Mouse (Mus musculus): ENCODE measurements around the gene Zfp964.
"Not testable (repeated sequence)": the region's sequence is repeated elsewhere in the genome, so short reads cannot be mapped to it uniquely, and the experiment has no call there.

Zfp964 gene

GRCm38 (mm10) chr8:69654358-69654981 lies at the start of gene Zfp964:
TSS of gene Zfp964 (plus strand) at chr8:69654479.
- peak; percentile 94 for DNase-seq (ENCODE audit: low spot score)

- DNase-seq (ENCODE audit: low spot score) = no peak
These were observed 39.6 kb upstream of the Zfp964 start for GRCm38 (mm10) chr8:69614687-69615086.

GRCm38 (mm10) chr8:69618078-69618477 lies 36.2 kb upstream of the Zfp964 start:
- DNase-seq (ENCODE audit: low spot score) = no peak

- DNase-seq (ENCODE audit: low spot score) = peak; percentile 99
These were observed 29.0 kb upstream of the Zfp964 start, which contains the start of gene Zfp868 for GRCm38 (mm10) chr8:69625095-69625789. TSS of gene Zfp868 (minus strand) at chr8:69625548.

GRCm38 (mm10) chr8:69653808-69654357 lies 396 bp upstream of the Zfp964 start:
- DNase-seq (ENCODE audit: low spot score) = no peak

- DNase-seq (ENCODE audit: low spot score) = no peak
These were observed 7.0 kb downstream of the Zfp964 start for GRCm38 (mm10) chr8:69661294-69661693.

- DNase-seq (ENCODE audit: low spot score) = not testable (repeated sequence)
These were observed 10.8 kb downstream of the Zfp964 start for GRCm38 (mm10) chr8:69665051-69665450.

GRCm38 (mm10) chr8:69701810-69702209 lies 47.5 kb downstream of the Zfp964 start:
- DNase-seq (ENCODE audit: low spot score) = no peak

GRCm38 (mm10) chr8:69710624-69711023 lies 56.3 kb downstream of the Zfp964 start, which contains the start of gene Zfp869:
TSS of gene Zfp869 (minus strand) at chr8:69710724.
- not testable (repeated sequence) for DNase-seq (ENCODE audit: low spot score)

- no peak for DNase-seq (ENCODE audit: low spot score)
These were observed 59.2 kb downstream of the Zfp964 start for GRCm38 (mm10) chr8:69713516-69713915.

GRCm38 (mm10) chr8:69715366-69715765 lies 61.1 kb downstream of the Zfp964 start:
- no peak for DNase-seq (ENCODE audit: low spot score)
